Mouse (Mus musculus): ENCODE measurements at regions not wholly inside any gene's neighbourhood (a gene's known extent, or its start where the extent isn't known, plus 50 kb on each side); places are given as distances from the start of the nearest gene placed in this dataset.

- TF ChIP-seq MAX (IDR thresholded peaks at IDR 0.05; ENCODE audit: low read depth): no peak
- TF ChIP-seq TCF12 (IDR thresholded peaks at IDR 0.05; ENCODE audit: insufficient read depth, poor library complexity, severe bottlenecking): no peak
- no peak for TF ChIP-seq POLR2A (IDR thresholded peaks at IDR 0.05; ENCODE audit: insufficient read length, low read depth)
- TF ChIP-seq USF1 (IDR thresholded peaks at IDR 0.05; ENCODE audit: low read depth): no peak
- TF ChIP-seq MYOG (IDR thresholded peaks at IDR 0.05; ENCODE audit: control insufficient read depth in 1 of 3, insufficient read depth in 1 of 3, insufficient read length in 2 of 3, low read depth in 2 of 3): no peak
- no peak for TF ChIP-seq CEBPB (IDR thresholded peaks at IDR 0.05; ENCODE audit: insufficient read depth, poor library complexity, severe bottlenecking)
Observed at GRCm38 (mm10) chr13:79430987-79431386, 1231.4 kb upstream of the Nr2f1 start.

All from myocyte (in vitro differentiated cells).